Mouse (Mus musculus): ENCODE data around the gene Adgre4. TPM values are rescaled to one million over a fixed set of nuclear protein-coding genes. Genes with fewer than 3 reads are reported as not detected.
"Not testable (repeated sequence)": the region's sequence is repeated elsewhere in the genome, so short reads cannot be mapped to it uniquely, and the experiment has no call there.

Gene Adgre4
- polyA plus RNA-seq, 1 experiment from 2014 or later = 0.10 TPM

DNA sequence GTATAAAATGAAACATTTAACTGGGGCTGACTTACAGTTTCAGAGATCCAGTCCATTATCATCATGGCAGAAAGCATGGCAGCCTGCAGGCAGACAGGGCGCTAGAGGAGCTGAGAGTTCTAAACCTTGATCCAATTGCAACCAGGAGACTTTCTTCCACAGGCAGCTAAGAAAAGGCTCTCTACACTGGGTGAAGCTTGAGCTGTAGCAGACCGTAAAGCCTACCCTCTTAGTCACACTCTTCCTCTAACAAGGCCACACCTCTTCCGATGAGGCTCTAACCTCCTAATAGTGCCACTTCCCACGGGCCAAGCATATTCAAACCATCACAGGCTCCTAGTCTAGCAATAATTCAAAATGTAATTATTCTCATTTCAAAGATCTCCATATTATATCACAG, 127.4 kb downstream of the Adgre4 start:
- no peaks in the 10 kb centered on the region for H3K27me3 ChIP-seq (ENCODE audit: low read depth, poor library complexity, severe bottlenecking)
- DNase-seq (ENCODE audit: low spot score) = no peak
- peaks cover 7% of the 10 kb centered on the region for H3K36me3 ChIP-seq
- 88% methylated on average over 4 of the region's 4 CpGs for WGBS
- no peak overlapping the region for H3K27ac ChIP-seq (replicated peaks)
- peaks cover 5% of the 10 kb centered on the region; the same call in 1 of the 2 replicates for H3K9me3 ChIP-seq (replicated peaks)
- H3K4me1 ChIP-seq = peaks cover 18% of the 10 kb centered on the region
- H3K4me3 ChIP-seq = no peak overlapping the region

DNA sequence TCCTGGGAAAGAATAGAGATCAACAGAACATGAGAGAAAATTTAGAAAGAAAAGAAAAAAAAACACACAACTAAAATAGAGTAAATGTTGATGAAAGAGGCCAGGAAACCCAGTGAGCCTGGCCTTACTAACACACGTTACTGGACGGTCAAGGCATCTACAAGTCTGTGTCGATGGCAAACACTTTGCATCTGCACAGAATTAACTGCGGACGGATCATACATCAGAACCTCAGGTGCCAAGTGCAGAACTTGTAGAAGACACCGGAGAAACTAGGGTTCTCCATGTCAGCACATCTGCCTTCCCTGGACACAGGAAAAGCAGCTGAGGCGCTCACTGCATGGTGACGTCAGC, 128.5 kb downstream of the Adgre4 start:
- not testable (repeated sequence) for DNase-seq (ENCODE audit: low spot score); H3K36me3 ChIP-seq; H3K27me3 ChIP-seq (ENCODE audit: low read depth, poor library complexity, severe bottlenecking); H3K9me3 ChIP-seq (replicated peaks)
- 3% methylated on average over 7 of the region's 8 CpGs for WGBS
- peaks cover 18% of the 10 kb centered on the region for H3K4me1 ChIP-seq
- peak overlapping the region; percentile 58 for H3K4me3 ChIP-seq
- peak overlapping the region; percentile 80 for H3K27ac ChIP-seq (replicated peaks)

DNA sequence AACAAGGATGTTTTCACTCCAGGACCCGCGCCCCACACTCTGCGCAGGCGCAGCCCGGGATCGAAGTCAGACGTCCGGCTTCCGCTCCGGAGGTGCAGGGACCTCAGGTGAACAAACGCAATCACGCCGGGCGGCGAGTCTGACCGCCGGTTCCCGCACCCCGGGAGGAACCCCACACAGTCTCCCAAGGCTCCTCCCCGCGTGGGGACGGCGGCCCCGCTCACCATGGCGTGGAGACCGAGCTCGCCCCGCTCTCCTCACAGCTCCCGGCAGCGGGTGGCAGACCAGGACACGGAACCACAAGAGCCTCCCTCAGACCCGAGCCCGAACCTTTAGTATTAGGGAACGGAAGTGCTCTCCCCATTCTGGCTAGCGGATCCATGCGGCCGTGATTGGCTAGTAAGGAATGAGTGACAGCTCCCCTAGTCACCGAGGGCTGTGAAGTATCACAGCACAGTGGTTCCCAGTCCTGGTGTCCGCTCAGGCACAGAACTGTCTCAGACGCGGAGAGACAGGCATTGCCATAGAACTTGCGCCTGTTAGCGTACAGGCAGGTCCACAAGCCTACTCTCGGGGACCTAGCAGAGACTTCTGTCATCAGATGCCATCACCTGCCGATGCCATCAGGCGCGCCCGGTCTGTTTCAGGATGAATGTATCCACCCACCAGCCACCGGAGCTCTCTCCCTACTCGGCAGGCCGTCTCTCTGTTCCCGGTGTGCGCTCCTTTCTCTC, 129.0 kb downstream of the Adgre4 start, which contains the start of gene Zfp119a:
Gene Zfp119a, minus strand, starts transcription at position 295 of the 734 bp plus-strand sequence.
- H3K9me3 ChIP-seq (replicated peaks); H3K27me3 ChIP-seq (ENCODE audit: low read depth, poor library complexity, severe bottlenecking); H3K36me3 ChIP-seq: not testable (repeated sequence)
- H3K4me3 ChIP-seq = peak within 1 kb of the TSS; percentile 58
- DNase-seq (ENCODE audit: low spot score) = peak; percentile 84
- H3K27ac ChIP-seq (replicated peaks) = peak within 1 kb of the TSS; percentile 80
- H3K4me1 ChIP-seq = peaks cover 18% of the 10 kb centered on the region
- under 1% methylated on average over 47 of the region's 53 CpGs for WGBS

DNA sequence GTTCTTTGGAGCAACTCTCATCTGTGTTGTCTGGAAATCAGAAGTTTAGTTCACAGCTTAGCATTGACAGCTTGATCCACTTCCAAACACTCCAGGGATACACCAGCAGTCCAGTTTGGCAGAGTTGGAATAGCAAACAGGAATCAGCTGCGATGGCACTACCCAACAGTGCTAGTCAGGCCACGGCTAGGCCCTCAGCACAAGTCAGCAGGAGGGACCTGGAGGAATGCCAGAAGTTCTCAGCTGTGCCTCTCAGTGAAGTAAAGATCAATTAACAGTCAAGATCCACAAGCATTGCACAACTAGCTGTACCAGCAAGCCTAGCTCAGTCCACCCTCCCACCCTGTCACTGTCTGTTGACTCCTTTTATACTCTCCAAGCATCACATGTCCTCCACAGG, 133.8 kb downstream of the Adgre4 start:
- Histone ChIP-seq H3K27ac (replicated peaks) (no peak overlapping the region), H3K36me3 (no peaks in the 10 kb centered on the region), H3K9me3 (replicated peaks) (no peaks in the 10 kb centered on the region), H3K4me3 (no peak overlapping the region), H3K27me3 (ENCODE audit: low read depth, poor library complexity, severe bottlenecking) (no peaks in the 10 kb centered on the region), H3K4me1 (peaks cover 7% of the 10 kb centered on the region)
- no peak for DNase-seq (ENCODE audit: low spot score)
- WGBS = 67% methylated on average over 2 of the region's 2 CpGs

DNA sequence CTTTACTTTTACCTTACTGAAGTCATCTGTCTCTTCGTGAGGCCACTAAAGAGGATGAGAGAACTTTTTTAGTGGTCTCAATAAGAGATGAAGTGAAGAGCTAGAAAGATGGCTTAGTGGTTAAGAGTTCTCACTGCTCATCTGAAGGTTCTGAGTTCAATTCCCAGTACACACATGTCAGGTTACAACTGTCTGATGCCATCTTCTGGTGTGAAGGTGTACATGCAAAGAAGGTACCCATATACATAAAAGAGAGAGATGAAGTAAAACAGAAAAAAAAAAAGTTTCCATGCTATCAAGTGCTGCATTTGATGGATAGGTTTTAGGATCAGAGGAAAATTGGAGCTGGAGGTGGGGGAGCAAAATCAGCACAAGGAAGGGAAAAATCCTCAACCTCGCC, 135.1 kb downstream of the Adgre4 start:
- WGBS = 70% methylated on average over 2 of the region's 2 CpGs
- Histone ChIP-seq H3K36me3 (no peaks in the 10 kb centered on the region), H3K4me1 (no peaks in the 10 kb centered on the region), H3K9me3 (replicated peaks) (no peaks in the 10 kb centered on the region), H3K4me3 (no peak overlapping the region), H3K27me3 (ENCODE audit: low read depth, poor library complexity, severe bottlenecking) (no peaks in the 10 kb centered on the region), H3K27ac (replicated peaks) (no peak overlapping the region)
- DNase-seq (ENCODE audit: low spot score) = no peak

DNA sequence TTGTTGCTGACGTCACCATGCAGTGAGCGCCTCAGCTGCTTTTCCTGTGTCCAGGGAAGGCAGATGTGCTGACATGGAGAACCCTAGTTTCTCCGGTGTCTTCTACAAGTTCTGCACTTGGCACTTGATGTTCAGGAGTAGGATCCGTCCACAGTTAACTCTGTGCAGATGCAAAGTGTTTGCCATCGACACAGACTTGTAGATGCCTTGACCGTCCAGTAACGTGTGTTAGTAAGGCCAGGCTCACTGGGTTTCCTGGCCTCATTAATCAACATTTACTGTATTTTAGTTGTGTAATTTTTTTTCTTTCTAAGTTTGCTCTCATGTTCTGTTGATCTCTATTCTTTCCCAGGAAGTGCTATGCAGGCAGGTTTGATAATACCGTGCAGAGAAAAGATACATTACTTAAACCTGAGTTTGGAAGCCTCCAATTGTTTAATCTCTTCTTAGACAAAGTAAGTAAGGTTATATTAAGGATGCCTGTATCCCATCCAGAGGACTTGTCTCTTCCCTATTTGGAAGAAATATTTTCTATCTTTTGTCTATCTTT, 142.7 kb downstream of the Adgre4 start:
- Histone ChIP-seq H3K4me1 (peaks cover 12% of the 10 kb centered on the region), H3K36me3 (peaks cover 24% of the 10 kb centered on the region), H3K4me3 (peak overlapping the region; percentile 55), H3K27ac (replicated peaks) (peak overlapping the region; percentile 84)
- not testable (repeated sequence) for H3K27me3 ChIP-seq (ENCODE audit: low read depth, poor library complexity, severe bottlenecking); H3K9me3 ChIP-seq (replicated peaks); DNase-seq (ENCODE audit: low spot score)
- WGBS = 14% methylated on average over 7 of the region's 8 CpGs

DNA sequence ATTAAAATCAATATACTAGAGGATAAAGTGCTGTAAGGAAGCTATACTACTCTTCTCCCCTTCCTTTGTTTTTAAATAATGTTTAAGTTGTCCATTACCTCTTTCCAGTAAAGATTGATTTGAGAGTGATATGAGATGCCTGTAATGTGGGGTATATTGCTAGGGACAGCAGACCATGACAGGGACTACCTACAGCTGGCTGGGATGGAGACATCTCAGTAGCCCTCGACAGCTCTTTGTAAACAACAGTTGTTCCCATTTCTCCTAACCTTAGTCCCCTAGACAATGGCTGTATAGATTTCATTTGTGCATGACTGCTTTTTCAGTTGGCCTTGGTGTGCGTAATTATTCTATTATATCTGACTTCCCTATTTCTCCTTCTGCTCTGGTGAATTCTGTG, 153.3 kb downstream of the Adgre4 start:
- no peaks in the 10 kb centered on the region for H3K4me1 ChIP-seq
- H3K27me3 ChIP-seq (ENCODE audit: low read depth, poor library complexity, severe bottlenecking) = no peaks in the 10 kb centered on the region
- 69% methylated on average over 2 of the region's 2 CpGs for WGBS
- DNase-seq (ENCODE audit: low spot score) = no peak
- H3K36me3 ChIP-seq = peaks cover 10% of the 10 kb centered on the region
- H3K27ac ChIP-seq (replicated peaks) = no peak overlapping the region
- no peak overlapping the region for H3K4me3 ChIP-seq
- H3K9me3 ChIP-seq (replicated peaks) = peaks cover 6% of the 10 kb centered on the region

Other genes with a start within 250 kb of the Adgre4 start
- not detected in 2 replicates for gene Vmn2r118, start 124.8 kb upstream of the Adgre4 start, polyA plus RNA-seq (2016; fragmentation: Nextera tagmentation; extraction: Ambion mirVana)
- 10.3 and 11.3 TPM in 2 replicates for gene Pot1b, start 37.4 kb upstream of the Adgre4 start, polyA plus RNA-seq (2016; fragmentation: Nextera tagmentation; extraction: Ambion mirVana)
- gene Zfp119a, start 128.9 kb downstream of the Adgre4 start, polyA plus RNA-seq (2016; fragmentation: Nextera tagmentation; extraction: Ambion mirVana) = 8.5 and 10.3 TPM in 2 replicates
- gene Zfp959, start 142.1 kb downstream of the Adgre4 start, polyA plus RNA-seq (2016; fragmentation: Nextera tagmentation; extraction: Ambion mirVana) = 12.9 and 14.8 TPM in 2 replicates
- 5.4 and 5.8 TPM in 2 replicates for gene Zfp119b, start 199.5 kb downstream of the Adgre4 start, polyA plus RNA-seq (2016; fragmentation: Nextera tagmentation; extraction: Ambion mirVana)
- 2.1 and 2.3 TPM in 2 replicates for gene Ebi3, start 202.7 kb downstream of the Adgre4 start, polyA plus RNA-seq (2016; fragmentation: Nextera tagmentation; extraction: Ambion mirVana)
- gene Yju2, start 209.1 kb downstream of the Adgre4 start, polyA plus RNA-seq (2016; fragmentation: Nextera tagmentation; extraction: Ambion mirVana) = 31.0 and 34.0 TPM in 2 replicates
- gene Shd, start 220.5 kb downstream of the Adgre4 start, polyA plus RNA-seq (2016; fragmentation: Nextera tagmentation; extraction: Ambion mirVana) = 68.4 and 103 TPM in 2 replicates
- 78.4 and 95.0 TPM in 2 replicates for gene Fsd1, start 236.5 kb downstream of the Adgre4 start, polyA plus RNA-seq (2016; fragmentation: Nextera tagmentation; extraction: Ambion mirVana)